Mouse (Mus musculus) heart, postnatal 4 days (tissue): ENCODE data around the gene Macrod1. TPM values are rescaled to one million over a fixed set of nuclear protein-coding genes. Genes with fewer than 3 reads are reported as not detected.
A peak's percentile ranks its signal among the peaks of the same experiment; 100 is the strongest.

Experiments used
- DNase-seq: peaks from one replicate; pipeline ENCODE4 v3.0.0; 2021
- total RNA-seq, 2 experiments: library from RNA; stranded (reverse); gene quantifications; 2 replicates each; pipeline ENCODE4 v1.2.3; 2021

Gene Macrod1
- total RNA-seq, 2 experiments from 2014 or later, result 107 to 126 TPM

DNA sequence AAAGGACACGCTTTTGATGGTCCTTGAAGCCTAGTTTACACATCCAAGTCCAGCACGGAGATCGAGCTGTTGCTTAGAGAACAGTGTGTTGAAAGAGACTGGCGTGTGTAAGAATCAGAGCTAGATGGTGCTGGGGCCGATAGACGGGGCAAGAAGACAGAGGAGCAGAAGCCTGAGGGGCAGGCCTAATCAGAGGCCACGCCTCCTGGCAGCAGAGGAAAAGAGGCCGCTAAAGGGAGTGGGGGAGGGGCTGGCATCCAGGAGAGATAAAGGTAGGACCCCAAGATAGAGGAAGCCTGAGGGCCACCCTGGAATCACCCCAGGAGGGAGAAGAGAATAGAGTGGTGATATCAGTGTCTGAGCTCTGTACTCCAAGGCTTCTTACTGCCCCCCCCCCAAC, 114.8 kb downstream of the Macrod1 start:
- DNase-seq, result no peak

DNA sequence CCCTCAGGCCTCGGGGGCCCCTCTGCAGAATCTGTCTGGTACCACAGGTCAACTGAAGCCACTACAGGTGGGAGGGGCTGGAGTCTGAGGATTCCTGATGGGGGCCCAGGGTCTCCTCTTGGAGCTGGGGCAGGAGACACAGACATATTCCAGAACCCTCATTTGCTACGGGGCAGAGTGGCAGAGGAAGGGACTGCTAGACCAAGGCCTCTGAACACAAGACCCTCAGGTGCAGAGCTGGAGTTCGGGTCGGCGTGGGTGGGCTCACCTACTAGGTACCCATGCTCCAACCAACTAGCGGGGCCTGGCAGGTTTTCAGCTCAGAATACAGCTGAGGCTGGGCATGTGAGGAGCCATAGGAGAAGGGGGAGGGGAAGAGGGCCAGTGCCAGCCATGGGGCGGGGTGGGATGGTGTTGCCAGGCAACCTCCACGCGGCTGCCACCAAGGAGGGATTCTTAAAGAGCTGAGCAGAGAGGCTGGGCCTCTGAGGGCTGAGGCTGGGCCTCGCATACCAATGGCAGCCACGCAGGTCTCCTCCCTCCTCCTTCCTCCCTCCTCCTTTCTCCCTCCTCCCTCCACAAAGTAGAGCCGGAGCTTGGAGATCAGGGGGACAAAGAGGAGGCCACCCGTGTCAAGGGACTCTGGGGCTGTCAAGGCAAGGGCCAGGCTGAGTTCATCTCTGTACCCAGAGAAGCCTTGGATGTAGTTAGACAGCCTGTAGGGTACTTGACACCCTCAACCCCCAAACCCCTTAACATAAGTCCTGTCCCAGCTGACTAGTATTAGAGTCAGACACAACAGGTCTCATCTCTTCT, 115.6 kb downstream of the Macrod1 start:
- DNase-seq, result peak; percentile 31

DNA sequence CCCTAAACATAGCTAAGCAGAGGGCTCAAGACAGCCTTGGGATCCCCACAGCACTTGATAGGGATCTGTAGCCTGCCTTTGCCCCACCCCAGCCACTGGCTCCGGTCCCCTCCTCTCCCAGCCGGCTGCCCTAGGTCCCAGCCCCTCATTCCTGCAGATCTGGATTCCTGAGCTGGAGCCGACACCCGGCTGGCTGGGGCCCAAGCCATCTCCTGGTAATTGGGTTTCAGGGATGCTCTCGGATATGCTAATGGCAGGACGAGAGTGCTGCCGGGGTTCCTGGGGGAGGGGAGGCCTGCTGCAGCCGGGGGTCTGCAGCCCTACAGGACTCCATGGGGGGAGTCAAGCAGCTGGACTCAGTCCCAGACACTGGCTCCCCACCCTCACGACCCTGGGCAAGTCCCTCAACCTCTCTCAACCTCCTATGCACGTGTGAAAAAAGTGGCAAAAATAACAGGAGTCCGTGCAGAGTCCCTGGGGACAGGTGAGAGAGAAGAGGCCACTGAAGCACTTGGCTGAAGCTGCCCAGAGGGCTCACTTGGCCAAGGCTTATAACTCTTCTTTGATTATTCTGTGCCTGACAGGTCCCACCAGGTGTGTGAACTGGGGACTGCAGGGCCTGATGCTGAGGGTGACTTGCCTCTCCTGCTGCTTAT, 119.6 kb downstream of the Macrod1 start:
- no peak for DNase-seq

- DNase-seq, result no peak
These were observed 121.3 kb downstream of the Macrod1 start for GRCm38 (mm10) chr19:7177804-7178511.

DNA sequence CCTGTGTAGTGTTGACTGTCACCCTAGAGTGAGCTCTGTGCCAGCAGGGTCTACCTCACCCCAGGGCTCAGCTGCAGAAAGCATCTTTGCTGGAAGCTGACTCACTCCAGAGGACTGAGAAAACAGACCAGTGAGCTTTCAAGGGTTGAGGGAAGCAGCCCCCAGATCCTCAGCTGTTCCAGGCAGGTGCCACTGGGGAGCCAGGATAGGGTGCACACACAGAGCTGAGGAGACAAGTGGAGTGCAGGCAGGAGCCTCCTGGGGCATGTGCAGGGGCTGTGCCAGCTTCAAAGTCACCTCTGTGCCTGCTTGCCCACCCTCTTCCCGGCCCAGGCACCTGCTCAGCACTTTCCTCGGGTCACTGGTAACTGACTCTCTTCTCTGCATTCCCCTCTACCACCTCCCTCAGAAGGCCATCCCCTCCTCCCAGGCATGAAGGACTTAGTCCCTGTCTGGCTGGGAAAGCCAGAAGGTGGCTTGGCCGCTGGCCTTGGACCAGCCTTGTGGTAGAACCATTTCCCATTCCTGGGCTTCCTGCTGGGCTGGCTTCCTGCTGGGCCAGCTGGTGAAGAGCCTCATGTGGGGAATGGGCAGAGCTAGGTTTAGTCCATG, 122.3 kb downstream of the Macrod1 start:
- no peak for DNase-seq

GRCm38 (mm10) chr19:7180756-7181405, 124.3 kb downstream of the Macrod1 start:
- DNase-seq, result no peak

DNA sequence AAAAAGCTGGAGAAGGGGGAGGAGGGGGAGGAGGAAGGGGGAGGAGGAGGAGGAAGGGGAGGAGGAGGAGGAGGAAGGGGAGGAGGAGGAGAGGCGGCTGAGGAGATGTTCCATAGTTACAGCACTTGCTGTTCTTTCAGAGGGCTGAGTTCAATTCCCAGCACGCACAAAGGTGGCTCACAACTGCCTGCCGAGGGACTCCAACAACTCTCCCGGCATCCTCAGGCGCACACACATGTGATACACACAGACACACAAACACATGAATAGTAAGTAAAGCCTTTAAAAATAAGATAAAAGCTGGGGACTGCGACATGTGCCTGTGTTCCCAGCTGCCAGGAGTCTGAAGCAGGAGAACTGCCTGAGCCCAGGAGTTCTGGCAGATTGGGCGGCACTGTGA, 124.9 kb downstream of the Macrod1 start:
- no peak for DNase-seq

DNA sequence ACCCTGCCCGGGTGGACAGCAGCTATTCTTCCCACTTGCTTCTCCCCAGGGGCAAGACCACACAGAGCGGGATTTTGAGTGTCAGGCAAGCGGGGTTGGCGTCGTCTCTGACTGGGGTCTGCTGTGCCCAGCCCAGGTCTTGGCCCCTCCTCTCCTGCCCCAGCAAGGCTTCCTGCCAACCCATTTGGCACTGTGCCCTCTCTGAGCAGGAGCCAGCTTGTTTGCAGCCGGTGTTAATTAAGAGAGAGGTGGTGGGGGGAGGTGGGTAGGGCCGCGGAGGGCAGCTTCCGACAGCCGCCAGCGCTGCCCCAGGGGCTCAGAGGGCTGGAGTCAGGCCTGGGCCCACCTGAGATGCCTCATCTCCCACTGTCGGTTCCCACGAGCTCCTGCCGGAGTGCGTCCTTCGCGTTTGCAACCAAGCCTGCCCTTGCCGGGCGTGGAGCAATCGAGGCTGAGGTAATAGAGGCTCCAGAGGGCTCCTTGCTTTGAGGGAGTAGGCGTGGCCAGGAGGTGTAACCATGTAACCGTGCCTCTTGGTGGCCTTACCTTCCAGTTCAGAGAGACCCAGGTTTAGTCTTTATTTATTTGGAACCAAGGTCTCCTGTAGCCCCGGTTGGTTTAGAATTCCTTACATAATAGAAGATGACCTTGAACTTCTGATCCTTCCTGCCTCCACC, 125.8 kb downstream of the Macrod1 start:
- DNase-seq, result peak; percentile 85

- no peak for DNase-seq
These were observed 126.8 kb downstream of the Macrod1 start for GRCm38 (mm10) chr19:7183419-7183818.

GRCm38 (mm10) chr19:7185059-7185458, 128.4 kb downstream of the Macrod1 start:
- no peak for DNase-seq

DNA sequence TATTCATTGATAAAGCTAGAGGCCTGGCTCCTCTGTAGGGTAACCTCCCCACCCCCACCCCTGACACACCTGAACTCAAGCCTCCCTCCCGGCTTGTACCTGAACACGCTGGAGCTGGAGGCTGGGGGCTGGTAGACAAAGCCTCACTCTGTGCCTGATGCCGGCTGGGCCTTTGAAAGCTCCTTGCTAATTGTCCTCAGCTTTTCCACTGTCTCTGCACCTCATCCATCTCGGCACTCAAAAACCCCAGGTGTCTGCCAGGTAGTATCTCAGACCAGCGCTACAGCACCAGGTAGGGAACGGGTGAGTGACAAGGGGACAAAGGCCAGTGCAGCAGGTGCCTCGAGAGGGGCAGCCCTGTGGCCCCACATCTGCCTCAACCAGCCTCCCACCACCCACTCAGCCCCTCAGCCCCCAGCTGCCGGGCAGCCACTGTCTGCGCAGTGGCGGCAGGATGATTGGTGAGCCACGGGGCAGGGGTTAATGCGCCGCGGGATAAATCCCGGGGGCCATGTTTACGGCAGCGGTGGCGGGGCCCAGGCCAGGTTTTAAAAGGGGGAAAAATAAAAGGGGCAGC, 129.2 kb downstream of the Macrod1 start:
- no peak for DNase-seq

- no peak for DNase-seq
These were observed 130.5 kb downstream of the Macrod1 start for GRCm38 (mm10) chr19:7187157-7187556.

- DNase-seq, result no peak
These were observed 132.4 kb downstream of the Macrod1 start for GRCm38 (mm10) chr19:7189026-7189425.

DNA sequence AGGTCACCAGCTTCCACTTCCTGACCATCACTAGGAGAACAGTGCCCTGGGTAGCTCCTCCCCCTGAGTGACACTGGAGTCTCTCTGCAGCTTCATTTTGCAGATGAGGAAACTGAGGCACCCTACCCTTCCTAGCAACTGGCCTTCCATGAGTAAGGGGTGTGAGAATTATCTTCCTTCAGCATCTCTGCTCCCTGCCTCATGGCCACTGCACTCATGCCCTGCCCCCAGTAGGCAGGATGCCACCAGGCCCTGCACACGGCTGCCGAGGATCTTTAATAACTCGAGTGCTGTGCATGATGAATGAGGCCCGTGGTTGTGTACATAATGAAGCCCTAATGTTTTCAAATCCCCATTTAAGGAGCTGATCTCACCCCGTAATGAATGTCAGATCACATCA, 134.4 kb downstream of the Macrod1 start:
- DNase-seq, result no peak

GRCm38 (mm10) chr19:7191639-7192038, 135.0 kb downstream of the Macrod1 start:
- DNase-seq, result no peak

DNA sequence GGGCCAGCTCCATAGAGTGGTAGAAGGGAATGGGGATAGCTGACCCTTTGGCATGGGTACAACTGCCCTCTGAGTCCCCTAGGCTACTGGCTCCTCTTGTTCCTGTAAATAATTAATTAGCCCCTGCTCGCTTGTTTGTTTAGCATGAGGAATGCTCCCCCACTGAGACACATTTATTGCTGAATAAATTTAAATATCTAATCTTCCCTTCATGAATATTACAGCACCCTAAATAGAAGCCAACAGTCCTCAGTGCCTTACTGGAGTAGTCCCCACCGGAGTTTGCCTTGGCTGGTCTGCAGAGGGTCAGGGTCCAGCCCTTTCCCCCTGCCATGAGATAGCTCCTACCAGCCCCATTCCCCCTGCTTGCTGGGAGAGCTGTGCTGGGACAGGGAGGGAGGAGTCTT, 136.0 kb downstream of the Macrod1 start:
- no peak for DNase-seq

- DNase-seq, result peak; percentile 78
These were observed 139.5 kb downstream of the Macrod1 start for GRCm38 (mm10) chr19:7195900-7196728.

DNA sequence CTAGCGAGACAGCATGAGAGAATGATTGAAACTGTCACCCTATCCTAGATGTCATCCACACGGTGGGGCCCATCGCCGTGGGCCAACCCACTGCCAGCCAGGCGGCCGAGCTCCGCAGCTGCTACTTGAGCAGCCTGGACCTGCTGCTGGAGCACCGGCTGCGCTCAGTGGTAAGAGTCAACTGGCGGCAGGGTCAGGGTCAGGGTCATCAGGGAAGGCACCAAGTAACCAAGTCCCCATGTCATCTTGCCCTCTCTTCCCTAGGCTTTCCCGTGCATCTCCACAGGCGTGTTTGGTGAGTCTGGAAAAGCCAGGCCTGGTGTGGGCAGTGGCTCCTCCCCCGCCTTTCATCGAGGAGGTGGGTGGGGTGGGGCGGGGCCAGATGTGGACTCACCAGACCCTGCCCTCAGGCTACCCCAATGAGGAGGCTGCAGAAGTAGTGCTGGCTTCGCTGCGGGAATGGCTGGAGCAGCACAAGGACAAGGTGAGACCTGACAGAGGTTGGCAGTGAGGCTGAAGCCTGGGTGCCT, 140.2 kb downstream of the Macrod1 start:
- DNase-seq, result peak; percentile 35

- DNase-seq, result no peak
These were observed 140.8 kb downstream of the Macrod1 start for GRCm38 (mm10) chr19:7197445-7197844.

- no peak for DNase-seq
These were observed 142.5 kb downstream of the Macrod1 start for GRCm38 (mm10) chr19:7199089-7199488.
